Mouse (Mus musculus): ENCODE data around the gene Dguok.

The Dguok gene

GRCm38 (mm10) chr6:83506258-83507167 lies at the start of gene Dguok:
Gene Dguok (minus strand): TSS chr6:83506969.
- peak; percentile 99 for DNase-seq

DNA sequence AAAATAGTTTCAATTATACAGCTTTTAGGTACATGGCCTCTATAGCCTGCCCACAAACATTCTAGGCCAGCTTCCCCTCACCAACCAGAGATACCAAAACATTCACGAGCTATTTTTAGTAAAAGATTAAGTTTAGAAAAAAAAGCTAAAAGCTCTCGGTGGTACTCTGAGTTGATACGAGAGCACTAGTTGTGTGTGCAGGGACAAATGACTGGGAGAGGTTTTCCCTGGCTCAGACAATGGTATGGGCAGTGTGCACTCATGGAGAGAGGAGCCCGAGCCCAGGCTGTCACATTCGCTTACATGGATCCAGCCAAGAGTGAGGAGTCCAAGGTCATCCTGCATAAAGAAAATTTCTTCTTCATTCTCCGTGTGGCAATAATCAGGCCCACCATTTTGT lies 49.2 kb upstream of the Dguok start:
- DNase-seq, result no peak

- DNase-seq, result no peak
Measured at GRCm38 (mm10) chr6:83548346-83548745, 41.6 kb upstream of the Dguok start.

- DNase-seq, result peak; percentile 73
Measured at GRCm38 (mm10) chr6:83545778-83546177, 39.0 kb upstream of the Dguok start.

- peak; percentile 34 for DNase-seq
Measured at GRCm38 (mm10) chr6:83541756-83542456, 35.1 kb upstream of the Dguok start.

DNA sequence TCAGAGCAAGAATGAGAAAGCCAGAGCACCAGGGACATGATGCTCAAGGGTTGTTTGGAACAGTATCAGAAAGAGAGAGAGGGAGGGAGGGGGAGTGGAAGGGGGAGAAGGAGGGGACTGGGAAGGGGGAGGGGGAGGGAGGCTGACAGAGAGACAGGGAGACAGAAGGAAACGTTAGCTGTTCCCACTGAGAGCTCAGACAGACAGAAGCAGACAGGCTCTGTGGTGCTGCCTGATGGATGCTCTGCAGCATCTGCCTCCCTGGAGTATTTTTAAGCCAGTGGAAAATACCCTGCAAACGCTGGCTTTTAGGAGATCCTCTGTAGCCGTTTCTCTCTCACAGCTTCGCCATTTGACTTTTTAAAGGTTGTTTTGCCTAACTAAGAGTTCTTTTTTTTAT lies 33.2 kb upstream of the Dguok start:
- DNase-seq, result peak; percentile 72

GRCm38 (mm10) chr6:83536795-83537059 lies 30.0 kb upstream of the Dguok start:
- no peak for DNase-seq

- DNase-seq, result no peak
Measured at GRCm38 (mm10) chr6:83536028-83536794, 29.4 kb upstream of the Dguok start, which contains the start of gene Actg2. Gene Actg2 (minus strand): TSS chr6:83536265.

DNA sequence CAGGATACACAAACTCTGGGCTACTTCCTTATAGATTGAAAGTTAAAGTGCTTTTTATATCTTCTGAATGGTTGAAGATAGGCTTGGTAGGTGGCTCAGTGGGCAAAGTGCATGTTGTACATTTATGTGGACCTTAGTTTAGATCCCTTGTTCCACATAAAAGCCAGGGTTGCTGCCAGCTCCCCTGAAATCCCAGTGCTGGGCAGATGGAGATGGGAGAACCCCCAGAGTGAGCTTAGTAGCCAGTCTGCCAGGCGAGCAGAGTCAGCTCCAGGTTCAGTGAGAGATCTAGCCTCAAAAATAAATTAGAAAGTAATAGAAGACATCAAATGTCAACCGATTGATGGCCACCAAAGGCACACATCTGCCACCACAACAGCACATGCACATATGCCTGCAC lies 25.8 kb upstream of the Dguok start:
- no peak for DNase-seq

DNA sequence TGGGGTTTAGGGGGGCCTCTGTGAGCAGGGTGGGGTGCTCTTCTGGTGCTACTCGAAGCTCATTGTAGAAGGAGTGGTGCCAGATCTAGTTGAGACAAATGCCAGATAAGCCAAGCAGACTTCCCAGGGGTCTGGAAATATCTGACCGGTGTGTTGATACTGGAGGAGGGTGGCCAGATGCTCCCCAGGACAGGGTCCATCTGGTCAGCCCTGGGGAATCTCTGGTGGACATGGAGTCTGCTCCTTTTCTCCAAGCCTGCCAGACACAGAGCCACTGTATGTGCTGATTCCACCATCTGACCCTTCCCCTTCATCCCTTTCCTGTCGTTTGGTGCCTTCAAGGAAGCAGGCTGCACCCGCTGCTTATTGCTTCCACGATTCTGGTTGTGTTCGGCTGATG lies 16.4 kb upstream of the Dguok start:
- DNase-seq, result no peak

DNA sequence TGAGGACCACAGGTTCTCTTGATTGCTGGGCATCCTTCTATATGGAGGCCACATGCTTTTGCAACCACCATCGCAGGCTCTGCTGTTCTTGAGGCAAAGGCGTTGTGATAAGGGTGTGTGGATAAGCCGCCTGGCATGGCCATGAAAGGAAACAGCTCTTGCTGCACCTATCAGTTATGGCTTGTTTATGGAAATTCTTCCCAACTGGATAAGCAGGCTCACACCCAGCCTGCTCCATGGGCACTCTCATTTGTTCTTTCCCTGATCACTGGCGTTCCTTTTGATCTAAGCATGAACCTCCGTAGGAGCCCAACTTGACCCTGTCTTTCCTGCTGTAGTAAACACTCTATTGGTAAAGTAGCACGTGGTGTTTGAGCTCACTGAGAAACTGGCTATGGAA lies 15.0 kb upstream of the Dguok start:
- DNase-seq, result no peak

- DNase-seq, result no peak
Measured at GRCm38 (mm10) chr6:83518637-83519036, 11.9 kb upstream of the Dguok start.

DNA sequence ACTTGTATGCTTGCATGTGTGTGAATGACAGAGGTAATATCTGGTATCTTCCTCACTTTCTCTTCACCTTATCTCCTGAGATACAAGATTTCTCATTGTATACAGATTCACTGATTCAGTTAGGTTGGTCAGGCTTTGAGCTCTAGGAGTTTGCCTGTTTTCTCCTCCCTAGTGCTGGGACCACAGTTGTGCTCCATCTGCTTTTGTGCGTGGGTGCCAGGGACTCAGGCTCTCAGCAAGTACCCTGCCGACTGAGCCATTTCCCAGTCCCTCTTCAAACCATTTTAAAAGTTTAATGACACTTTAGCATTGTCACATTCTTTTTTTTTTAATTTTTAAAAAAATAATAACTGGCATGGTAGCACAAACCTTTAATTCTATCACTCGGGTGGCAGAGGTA lies 8.4 kb upstream of the Dguok start:
- DNase-seq, result peak; percentile 48

DNA sequence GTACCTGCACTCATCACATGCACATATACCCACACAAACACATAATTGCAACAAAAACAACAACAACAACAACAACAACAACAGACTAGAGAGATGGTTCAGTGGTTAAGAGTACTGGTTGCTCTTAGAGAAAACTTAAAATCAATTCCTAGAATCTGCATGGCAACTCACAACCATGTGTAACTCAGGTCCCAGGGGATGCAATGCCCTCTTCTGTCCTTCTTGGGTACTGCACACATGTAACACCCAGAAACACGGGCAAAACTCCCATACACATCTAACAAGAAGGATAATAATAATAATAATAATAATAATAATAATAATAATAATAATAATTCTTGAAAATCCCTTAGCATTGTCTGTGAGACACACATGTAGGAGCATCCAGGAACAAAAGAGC lies 5.7 kb upstream of the Dguok start:
- DNase-seq, result no peak

DNA sequence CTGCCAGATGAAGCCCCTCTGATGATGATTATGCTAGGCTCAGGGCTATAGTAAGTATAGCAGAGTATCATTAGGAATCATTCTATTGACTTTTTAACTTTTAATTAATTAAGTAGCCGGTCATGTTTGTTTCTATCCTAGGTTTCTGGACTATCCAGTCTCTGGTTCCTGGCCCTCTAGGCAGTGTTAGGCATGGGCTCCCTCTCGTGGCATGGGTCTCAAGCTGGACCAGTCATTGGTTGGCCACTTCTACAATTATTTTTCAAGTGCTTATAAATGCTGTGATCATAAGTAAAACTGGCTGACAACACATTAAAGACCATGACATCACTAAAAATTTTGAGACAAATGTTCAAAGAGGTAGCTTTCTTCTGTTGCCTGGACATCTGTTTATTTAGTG lies 3.4 kb upstream of the Dguok start:
- no peak for DNase-seq

DNA sequence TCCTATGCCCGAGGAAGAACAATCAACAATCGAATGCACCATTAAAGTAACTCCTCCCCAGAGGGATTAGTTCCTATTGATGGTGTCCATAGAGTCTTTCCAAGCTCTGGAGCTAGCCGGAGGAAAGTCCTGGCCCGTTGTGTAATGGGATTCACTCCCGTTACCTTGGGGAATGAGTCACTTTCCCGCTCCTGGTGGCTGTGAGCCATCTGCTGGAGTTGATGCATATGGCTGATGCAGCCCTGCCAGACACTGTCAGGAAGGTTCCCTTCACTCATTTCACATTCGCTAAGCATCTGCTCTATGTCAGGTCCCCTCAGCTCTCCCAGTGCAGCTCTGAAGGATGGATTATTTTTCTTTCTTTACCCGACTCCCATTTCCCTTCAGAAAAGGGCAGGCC lies 2.7 kb upstream of the Dguok start:
- no peak for DNase-seq

- no peak for DNase-seq
Measured at GRCm38 (mm10) chr6:83507168-83507546, 388 bp upstream of the Dguok start.

GRCm38 (mm10) chr6:83505554-83505953 lies 1.2 kb downstream of the Dguok start:
- no peak for DNase-seq

- no peak for DNase-seq
Measured at GRCm38 (mm10) chr6:83503361-83503760, 3.4 kb downstream of the Dguok start.

DNA sequence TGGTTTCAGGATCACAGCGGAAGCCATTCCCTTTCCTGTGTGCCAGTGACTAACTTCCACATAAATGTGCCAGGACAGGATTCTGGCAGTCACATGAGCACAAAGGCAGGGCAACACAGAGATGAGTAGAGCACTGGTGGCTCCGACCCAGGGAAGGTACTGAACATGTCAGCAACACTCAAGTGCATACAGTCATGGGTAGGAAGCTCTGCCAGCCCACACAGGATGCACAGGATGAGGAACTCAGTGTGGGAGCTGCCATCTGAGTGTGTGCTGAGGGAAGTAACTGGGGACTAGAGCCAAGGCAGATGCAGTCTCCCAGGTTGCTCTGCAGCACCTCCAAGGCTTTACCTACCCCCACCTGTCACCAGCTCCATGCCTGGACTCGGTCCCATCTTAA lies 4.1 kb downstream of the Dguok start:
- peak; percentile 65 for DNase-seq

- no peak for DNase-seq
Measured at GRCm38 (mm10) chr6:83501524-83502310, 5.1 kb downstream of the Dguok start.

DNA sequence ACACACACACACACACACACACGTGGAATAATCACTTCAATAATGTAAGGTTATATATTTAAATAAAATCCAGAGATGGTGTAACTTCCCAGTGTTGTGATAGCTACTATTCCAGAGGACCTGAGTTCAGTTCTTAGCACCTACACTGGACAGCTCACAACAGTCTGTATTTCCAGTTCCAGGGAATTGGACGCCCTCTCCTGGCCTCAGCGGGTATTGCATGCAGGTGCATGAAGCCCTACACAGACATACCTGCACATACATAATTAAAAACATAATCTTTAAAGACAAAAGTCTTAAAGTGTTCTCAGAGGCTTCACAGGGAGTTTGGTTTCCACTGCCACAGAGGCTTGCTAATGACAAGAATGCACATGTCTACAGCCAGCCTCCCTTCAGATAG lies 6.3 kb downstream of the Dguok start:
- DNase-seq, result no peak

GRCm38 (mm10) chr6:83499078-83499477 lies 7.7 kb downstream of the Dguok start:
- DNase-seq, result no peak

All from layer of hippocampus, adult 9-11 months (tissue).